Mouse (Mus musculus): ENCODE measurements around the gene Dynll1. TPM values are rescaled to one million over a fixed set of nuclear protein-coding genes. Genes with fewer than 3 reads are reported as not detected.

Dynll1 gene
- polyA plus RNA-seq (2014; fragmentation: Illumina TruSeq; extraction: RNeasy Lipid Tissue Mini Kit (QIAGEN cat#74804); ENCODE audit: low read depth, low replicate concordance): 76.2 TPM

GRCm38 (mm10) chr5:115300792-115301614, at the start of gene Dynll1:
Dynll1 (minus strand) TSS chr5:115300999.

GRCm38 (mm10) chr5:115348546-115349224, 47.9 kb upstream of the Dynll1 start, which contains the start of gene Cox6a1:
Cox6a1 (minus strand) TSS chr5:115348981.

DNA sequence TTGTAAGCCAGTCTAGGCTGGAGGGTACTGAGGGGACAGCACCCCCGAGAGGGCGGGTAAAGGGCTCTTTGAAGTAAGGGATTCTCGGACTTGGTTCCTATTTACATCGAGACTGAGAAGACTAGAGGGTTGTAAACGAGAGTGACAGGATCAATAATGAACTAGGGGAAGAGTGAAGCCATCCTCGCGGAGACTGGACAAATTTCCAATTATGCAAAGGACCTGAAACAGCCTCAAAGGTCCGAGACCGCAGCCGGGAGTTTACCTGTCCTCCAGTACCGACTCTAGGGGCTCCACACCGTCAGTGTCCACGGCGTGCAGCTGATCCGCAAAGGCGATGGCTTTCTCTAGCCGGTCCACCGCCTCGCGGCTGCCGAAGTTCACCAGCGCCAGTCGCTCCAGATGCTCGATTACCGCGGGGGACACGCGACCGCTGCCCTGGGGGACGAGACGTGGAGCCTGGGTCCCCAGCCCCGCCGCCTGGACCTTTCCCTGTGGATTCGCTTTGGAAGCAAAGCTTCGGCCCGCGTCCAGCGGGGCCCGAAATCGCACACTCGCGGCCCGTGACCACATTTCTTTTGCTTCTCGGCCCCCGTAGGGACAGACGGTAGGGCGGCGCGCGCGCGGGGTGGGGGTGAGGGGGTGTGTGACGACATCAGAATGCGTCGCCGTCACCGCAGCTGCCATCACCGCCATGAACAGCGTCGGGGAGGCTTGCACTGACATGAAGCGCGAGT, 39.9 kb upstream of the Dynll1 start, which contains the start of the genes Gatc and Triap1:
TSS of gene Gatc (minus strand) at position 602 of the 737 bp plus-strand sequence.
TSS of gene Triap1 (plus strand) at position 649 of the 737 bp plus-strand sequence.

DNA sequence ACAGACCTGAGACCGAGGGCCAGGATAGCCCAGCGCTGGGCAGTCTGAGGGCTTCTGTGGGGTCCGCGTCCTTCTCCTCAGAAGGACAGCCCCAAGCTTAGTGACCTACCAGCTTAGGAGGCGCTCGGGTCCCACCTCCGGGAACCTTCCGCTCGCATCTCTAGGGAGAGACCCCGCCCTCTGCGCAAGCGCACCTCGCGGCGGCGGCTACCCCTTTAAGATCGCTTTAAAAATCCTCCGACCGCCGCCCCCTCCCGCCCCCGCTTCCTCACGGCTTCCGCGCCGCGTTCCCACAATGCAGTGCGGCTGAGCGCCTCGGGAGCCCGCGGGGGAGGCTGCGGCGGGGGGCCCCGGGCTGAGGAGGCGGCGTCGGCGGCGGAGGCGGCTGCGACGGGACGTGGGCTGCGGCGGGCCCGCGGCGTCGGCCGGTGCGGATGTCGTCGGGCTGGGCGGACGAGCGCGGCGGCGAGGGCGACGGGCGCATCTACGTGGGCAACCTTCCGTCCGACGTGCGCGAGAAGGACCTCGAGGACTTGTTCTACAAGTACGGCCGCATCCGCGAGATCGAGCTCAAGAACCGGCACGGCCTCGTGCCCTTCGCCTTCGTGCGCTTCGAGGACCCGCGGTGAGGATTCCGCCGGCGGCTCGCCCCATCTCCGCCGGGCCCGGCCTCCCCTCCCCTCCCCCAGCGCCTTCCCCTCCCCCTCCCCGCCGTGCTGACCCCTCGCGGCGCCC, 26.2 kb upstream of the Dynll1 start, which contains the start of gene Srsf9:
TSS of gene Srsf9 (plus strand) at position 303 of the 735 bp plus-strand sequence.

GRCm38 (mm10) chr5:115279226-115280049, 21.4 kb downstream of the Dynll1 start, which contains the start of gene Coq5:
Coq5 (plus strand) TSS chr5:115279666.

DNA sequence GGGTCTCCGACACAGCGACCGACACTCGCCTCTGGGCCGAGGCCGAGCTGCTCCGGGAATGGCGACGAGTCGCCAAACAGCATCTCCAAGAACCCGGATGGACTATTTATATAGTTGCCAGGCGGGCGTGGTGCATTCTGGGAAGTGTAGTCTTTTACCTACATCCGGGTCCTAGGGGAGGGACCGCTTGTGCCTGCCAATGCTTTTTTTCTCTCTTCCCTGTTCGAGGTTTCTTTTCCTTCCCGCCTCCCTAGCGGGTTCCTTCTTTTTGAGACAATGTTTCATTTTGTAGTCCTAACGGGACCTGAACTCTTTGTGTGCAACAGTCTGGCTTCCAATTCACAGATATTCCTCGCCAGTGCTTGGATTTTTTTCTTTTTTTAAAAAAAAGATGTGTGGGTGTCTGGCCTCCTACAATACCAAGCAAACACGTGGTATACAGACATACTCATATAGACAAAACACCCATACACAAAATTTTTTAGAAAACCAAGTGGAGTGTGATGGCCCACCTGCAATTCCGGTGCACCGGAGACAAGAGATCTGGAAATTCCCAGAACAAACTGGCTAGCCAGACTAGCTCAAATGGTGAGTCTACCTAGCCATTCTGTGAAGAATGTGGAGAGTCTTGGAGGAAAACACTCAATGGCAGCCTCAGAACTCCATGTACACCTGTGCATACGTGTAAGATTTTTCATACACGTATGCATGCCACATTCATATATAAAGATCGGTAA, 27.8 kb downstream of the Dynll1 start, which contains the start of gene Rnf10:
TSS of gene Rnf10 (minus strand) at position 87 of the 737 bp plus-strand sequence.

Other genes with a start within 250 kb of the Dynll1 start
- gene Gm10401, start 202.7 kb downstream of the Dynll1 start, polyA plus RNA-seq (2014; fragmentation: Illumina TruSeq; extraction: RNeasy Lipid Tissue Mini Kit (QIAGEN cat#74804); ENCODE audit: low read depth, low replicate concordance): not detected
- 243 TPM for gene Acads, start 181.7 kb downstream of the Dynll1 start, polyA plus RNA-seq (2014; fragmentation: Illumina TruSeq; extraction: RNeasy Lipid Tissue Mini Kit (QIAGEN cat#74804); ENCODE audit: low read depth, low replicate concordance)
- gene Unc119b, start 166.0 kb downstream of the Dynll1 start, polyA plus RNA-seq (2014; fragmentation: Illumina TruSeq; extraction: RNeasy Lipid Tissue Mini Kit (QIAGEN cat#74804); ENCODE audit: low read depth, low replicate concordance): 18.8 TPM
- gene Mlec, start 142.8 kb downstream of the Dynll1 start, polyA plus RNA-seq (2014; fragmentation: Illumina TruSeq; extraction: RNeasy Lipid Tissue Mini Kit (QIAGEN cat#74804); ENCODE audit: low read depth, low replicate concordance): 59.9 TPM
- 11.9 TPM for gene Cabp1, start 106.6 kb downstream of the Dynll1 start, polyA plus RNA-seq (2014; fragmentation: Illumina TruSeq; extraction: RNeasy Lipid Tissue Mini Kit (QIAGEN cat#74804); ENCODE audit: low read depth, low replicate concordance)
- 57.9 TPM for gene Pop5, start 65.2 kb downstream of the Dynll1 start, polyA plus RNA-seq (2014; fragmentation: Illumina TruSeq; extraction: RNeasy Lipid Tissue Mini Kit (QIAGEN cat#74804); ENCODE audit: low read depth, low replicate concordance)
- gene Rnf10, start 28.1 kb downstream of the Dynll1 start, polyA plus RNA-seq (2014; fragmentation: Illumina TruSeq; extraction: RNeasy Lipid Tissue Mini Kit (QIAGEN cat#74804); ENCODE audit: low read depth, low replicate concordance): 267 TPM
- gene Coq5, start 21.3 kb downstream of the Dynll1 start, polyA plus RNA-seq (2014; fragmentation: Illumina TruSeq; extraction: RNeasy Lipid Tissue Mini Kit (QIAGEN cat#74804); ENCODE audit: low read depth, low replicate concordance): 119 TPM
- 20.9 TPM for gene Srsf9, start 26.2 kb upstream of the Dynll1 start, polyA plus RNA-seq (2014; fragmentation: Illumina TruSeq; extraction: RNeasy Lipid Tissue Mini Kit (QIAGEN cat#74804); ENCODE audit: low read depth, low replicate concordance)
- 27.9 TPM for gene Gatc, start 40.2 kb upstream of the Dynll1 start, polyA plus RNA-seq (2014; fragmentation: Illumina TruSeq; extraction: RNeasy Lipid Tissue Mini Kit (QIAGEN cat#74804); ENCODE audit: low read depth, low replicate concordance)
- gene Triap1, start 40.2 kb upstream of the Dynll1 start, polyA plus RNA-seq (2014; fragmentation: Illumina TruSeq; extraction: RNeasy Lipid Tissue Mini Kit (QIAGEN cat#74804); ENCODE audit: low read depth, low replicate concordance): 33.4 TPM
- 301 TPM for gene Cox6a1, start 48.0 kb upstream of the Dynll1 start, polyA plus RNA-seq (2014; fragmentation: Illumina TruSeq; extraction: RNeasy Lipid Tissue Mini Kit (QIAGEN cat#74804); ENCODE audit: low read depth, low replicate concordance)
- 0.39 TPM for gene Msi1, start 128.6 kb upstream of the Dynll1 start, polyA plus RNA-seq (2014; fragmentation: Illumina TruSeq; extraction: RNeasy Lipid Tissue Mini Kit (QIAGEN cat#74804); ENCODE audit: low read depth, low replicate concordance)
- not detected for gene Pla2g1b, start 165.3 kb upstream of the Dynll1 start, polyA plus RNA-seq (2014; fragmentation: Illumina TruSeq; extraction: RNeasy Lipid Tissue Mini Kit (QIAGEN cat#74804); ENCODE audit: low read depth, low replicate concordance)
- gene Sirt4, start 183.7 kb upstream of the Dynll1 start, polyA plus RNA-seq (2014; fragmentation: Illumina TruSeq; extraction: RNeasy Lipid Tissue Mini Kit (QIAGEN cat#74804); ENCODE audit: low read depth, low replicate concordance): 27.2 TPM
- 39.8 TPM for gene Pxn, start 205.7 kb upstream of the Dynll1 start, polyA plus RNA-seq (2014; fragmentation: Illumina TruSeq; extraction: RNeasy Lipid Tissue Mini Kit (QIAGEN cat#74804); ENCODE audit: low read depth, low replicate concordance)